Mouse (Mus musculus): ENCODE measurements around the gene Zfp750. TPM values are rescaled to one million over a fixed set of nuclear protein-coding genes. Genes with fewer than 3 reads are reported as not detected.

Gene Zfp750
- 0.27 TPM for polyA plus RNA-seq (2017; shearing (Covaris generic))

DNA sequence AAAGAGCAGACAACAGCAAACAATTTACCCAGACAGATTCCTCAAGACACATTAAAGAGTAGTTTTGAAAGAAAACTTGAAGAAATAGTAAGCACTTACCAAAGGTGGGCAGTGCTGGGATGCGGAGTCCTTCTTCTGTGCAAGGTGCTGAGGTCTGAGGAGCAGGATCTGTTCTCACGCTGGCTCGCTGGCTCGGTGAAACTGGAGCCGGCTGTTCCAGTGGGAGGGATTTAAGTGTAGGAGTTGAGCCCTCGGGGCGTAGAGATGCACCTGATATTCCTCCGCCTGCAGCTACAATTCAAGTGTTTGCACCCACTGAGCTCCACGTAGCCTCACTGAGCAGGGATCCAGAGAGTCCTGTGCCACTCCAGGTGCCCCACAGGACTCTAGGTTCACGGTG is at the start of gene Zfp750:
TSS of gene Zfp750 (minus strand) at position 203 of the 400 bp plus-strand sequence.

Other genes with a start within 250 kb of the Zfp750 start
- 83.7 TPM for gene Wdr45b, start 164.9 kb downstream of the Zfp750 start, polyA plus RNA-seq (2017; shearing (Covaris generic))
- gene Rab40b, start 131.1 kb downstream of the Zfp750 start, polyA plus RNA-seq (2017; shearing (Covaris generic)) = not detected
- gene Fn3krp, start 97.9 kb downstream of the Zfp750 start, polyA plus RNA-seq (2017; shearing (Covaris generic)) = 0.24 TPM
- not detected for gene Fn3k, start 84.4 kb downstream of the Zfp750 start, polyA plus RNA-seq (2017; shearing (Covaris generic))
- gene Tbcd, start 67.4 kb downstream of the Zfp750 start, polyA plus RNA-seq (2017; shearing (Covaris generic)) = 33.7 TPM
- 8.0 TPM for gene B3gntl1, start 153.8 kb upstream of the Zfp750 start, polyA plus RNA-seq (2017; shearing (Covaris generic))
- 22.9 TPM for gene Metrnl, start 182.2 kb upstream of the Zfp750 start, polyA plus RNA-seq (2017; shearing (Covaris generic))

All from effector memory CD4-positive, alpha-beta T cell, adult 7 months (primary cell).